Mouse (Mus musculus) spleen, adult 12 weeks (tissue): ENCODE measurements around the gene Alpk1.

Experiments
- DNase-seq: peaks from one replicate; pipeline ENCODE4 v3.0.0; 2022; ENCODE audit warnings: low spot score

Alpk1 gene

DNA sequence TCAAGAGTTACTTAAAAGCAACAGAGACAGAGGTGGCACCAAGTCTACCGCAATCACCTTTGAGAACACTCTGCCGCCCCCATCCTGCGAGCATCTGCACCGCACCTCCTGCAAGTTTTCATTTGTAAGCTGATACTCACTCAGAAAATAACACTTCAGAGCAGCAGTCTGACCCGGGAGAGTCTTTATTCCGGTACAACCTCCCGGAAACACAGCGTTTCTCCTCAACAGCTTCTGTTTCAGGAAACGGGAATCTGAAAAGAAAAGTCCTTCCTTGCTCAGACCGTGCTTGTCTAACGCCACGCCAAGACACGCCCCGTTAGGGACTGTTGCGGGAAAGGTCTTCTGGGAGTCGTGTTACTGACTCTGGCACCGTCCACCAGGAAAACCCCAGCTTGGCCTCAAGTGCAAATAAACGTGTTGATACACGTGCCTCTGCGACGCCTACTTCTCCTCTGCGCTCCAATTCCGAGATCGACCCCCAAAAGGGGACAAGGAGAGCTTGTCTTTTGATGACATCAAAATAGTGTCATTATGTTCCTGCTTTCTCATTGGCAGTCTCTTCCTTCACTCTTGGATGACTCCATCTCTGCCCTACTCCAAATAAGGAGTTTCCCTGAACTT lies at the start of gene Alpk1:
TSS of gene Alpk1 (minus strand) at position 507 of the 624 bp plus-strand sequence.
- peak; percentile 43 for DNase-seq

DNA sequence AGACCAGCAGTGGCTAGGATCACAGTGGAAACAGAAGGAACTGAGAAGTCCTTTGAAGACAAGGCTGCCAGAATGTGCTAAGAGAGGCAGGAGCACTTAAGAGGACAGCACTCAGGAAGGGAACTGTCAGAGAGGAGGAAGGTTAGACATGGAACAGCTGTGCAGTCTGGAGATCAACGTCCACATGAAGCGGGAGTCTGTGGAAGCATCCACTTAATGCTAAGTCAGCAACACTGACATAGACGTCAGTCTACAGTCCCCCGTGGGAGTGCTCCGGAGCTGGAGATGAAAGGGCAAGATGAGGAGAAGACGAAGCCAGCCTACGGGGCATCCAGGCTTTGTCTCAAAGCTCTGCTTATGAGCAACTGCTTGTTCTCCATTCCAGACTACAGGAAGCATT lies 46.8 kb upstream of the Alpk1 start:
- no peak for DNase-seq

DNA sequence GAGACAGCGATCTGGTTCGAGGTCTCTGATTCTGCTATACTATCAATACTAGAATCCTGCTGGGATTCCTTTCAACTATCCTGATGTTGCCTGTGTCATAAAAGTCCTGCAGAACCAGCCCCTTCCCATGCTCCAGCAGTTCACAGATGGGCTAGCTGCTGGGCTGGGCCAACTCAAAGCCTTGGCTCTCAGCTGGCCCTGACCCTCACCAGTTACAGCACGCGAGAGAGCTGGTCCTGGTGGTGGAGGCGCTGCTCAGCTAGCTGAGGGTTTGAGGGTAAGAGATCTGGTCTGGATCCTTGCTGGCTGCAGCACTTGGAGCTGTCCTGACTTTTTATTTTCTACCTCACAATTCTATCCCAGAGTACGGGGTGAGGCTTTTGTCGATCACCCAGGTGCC lies 46.2 kb upstream of the Alpk1 start:
- DNase-seq: no peak

DNA sequence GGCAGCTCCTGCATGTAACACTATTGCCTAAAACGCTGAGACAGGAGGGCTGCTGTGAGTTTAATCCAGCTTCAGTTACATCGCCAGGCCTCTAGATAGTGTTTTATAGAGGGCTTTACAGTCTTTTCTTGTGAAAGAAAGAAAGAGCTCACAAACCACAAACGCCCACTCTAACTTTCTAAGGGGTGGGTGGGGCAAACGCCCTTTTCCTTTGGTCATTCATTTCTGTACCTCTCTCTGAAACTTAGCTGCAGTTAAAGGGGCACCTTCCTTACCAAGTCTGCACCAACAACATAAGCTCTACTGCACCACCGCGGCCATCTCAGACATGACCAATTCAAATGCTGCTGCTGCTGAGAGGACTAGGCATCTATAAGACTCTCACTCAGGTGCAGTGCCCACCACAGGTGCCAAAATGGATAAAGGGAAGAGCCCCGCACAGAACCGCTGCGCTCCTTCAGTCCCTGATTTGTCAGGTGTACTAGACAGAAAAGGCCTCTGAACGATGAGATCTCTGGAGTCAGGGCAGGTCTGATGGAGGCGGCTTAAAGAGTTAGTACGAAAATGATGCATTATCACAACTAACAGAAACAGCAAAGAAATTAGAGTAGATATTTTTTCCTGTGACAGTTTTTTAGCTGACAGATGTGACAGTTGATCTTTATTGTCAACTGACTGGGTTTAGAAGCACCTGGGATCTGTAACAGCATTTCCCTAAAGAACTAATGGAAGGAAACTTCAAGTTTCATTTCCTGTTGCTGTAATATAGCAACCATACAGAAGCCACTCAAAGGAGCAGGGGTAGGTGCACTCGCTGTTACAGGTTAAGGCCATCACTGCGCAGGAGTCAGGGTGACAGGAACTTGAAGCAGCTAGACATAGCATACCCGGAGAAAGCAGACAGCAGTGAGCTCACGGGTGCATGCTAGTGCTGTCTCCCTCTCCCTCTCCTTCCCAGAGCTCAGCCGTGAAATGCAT lies 43.8 kb upstream of the Alpk1 start:
- peak; percentile 22 for DNase-seq

DNA sequence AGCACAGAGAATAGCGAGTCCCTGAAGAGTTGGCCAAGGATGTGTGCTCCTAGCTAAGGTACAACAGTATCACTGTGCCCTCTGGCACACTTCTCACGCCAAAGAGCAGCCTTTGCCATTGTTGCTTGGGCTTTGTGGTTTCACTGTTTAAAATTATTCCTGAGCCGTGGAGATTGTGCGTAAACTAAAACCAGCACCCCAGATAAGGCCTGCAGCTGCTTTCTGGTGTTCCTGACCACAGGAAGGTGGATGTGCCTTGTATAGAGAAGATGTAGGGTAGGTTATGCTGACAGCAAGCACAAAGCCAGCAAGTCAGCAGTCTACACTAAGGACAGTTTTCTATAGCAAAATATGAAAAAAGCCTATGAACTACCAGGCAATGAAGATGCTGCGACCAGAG lies 40.9 kb upstream of the Alpk1 start:
- no peak for DNase-seq

GRCm38 (mm10) chr3:127820400-127820799 lies 40.1 kb upstream of the Alpk1 start:
- DNase-seq: no peak

DNA sequence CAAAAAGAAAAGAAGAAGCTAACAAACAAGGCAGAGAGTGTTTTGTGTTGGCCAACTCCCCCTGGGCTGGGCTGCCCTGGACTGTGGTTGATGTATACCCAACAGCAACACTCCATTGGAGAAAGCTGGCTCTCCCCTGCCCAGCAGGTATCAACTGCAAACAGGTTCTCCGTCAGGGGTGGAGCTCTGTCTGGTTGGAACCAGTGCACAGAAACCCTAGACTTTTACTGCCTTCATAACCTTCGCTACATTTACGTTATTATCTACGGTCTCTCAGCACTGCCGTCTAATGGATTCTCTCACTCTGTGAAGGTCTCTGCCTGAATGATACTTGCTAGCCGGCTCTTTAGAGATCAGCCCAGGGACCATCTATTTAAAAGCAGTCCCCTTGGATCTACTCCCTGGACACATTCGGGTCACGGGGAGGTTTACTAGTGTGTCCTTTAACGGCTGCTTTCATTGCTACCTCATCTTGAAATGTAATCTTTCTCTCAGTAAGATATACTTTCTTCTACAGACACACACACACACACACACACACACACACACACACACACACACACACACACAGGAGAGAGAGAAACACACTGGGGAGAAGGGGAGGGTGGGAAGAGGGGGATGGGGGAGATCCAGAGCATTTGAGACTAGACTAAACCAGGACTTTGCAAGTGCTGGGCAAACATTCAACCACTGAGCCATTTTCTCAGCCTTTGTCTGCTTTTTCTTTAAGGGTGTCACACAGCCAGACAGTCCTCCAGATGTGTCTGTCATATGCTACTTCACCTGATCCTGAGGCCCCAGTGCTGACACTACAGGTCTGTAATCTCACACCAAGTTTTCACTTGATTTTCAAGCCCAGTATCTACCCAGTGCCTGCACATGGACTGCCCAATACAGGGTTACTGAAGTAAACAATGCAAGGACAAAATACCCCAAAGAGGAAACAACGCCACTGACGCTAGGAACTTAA lies 38.7 kb upstream of the Alpk1 start:
- DNase-seq: no peak

- DNase-seq: no peak
These were observed 36.9 kb upstream of the Alpk1 start for GRCm38 (mm10) chr3:127817120-127817683.

DNA sequence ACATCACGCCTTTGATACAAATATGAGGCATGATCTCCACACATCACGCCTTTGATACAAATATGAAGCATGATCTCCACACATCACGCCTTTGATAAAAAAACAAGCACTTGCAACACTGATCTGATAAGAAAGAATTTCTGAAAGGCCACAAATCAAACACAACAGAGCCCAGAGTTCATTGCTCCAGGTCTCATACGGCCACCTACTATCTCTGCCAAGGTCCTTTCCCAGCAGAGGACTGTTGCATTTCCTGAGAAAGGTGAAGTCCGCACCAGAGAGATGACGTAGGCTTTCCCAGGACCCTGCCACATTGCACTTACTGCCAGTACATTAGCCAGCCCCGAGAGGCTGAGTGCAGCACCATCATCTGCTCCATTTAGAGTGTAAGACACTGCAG lies 28.8 kb upstream of the Alpk1 start:
- DNase-seq: no peak

- DNase-seq: no peak
These were observed 27.5 kb upstream of the Alpk1 start for GRCm38 (mm10) chr3:127807846-127808245.

DNA sequence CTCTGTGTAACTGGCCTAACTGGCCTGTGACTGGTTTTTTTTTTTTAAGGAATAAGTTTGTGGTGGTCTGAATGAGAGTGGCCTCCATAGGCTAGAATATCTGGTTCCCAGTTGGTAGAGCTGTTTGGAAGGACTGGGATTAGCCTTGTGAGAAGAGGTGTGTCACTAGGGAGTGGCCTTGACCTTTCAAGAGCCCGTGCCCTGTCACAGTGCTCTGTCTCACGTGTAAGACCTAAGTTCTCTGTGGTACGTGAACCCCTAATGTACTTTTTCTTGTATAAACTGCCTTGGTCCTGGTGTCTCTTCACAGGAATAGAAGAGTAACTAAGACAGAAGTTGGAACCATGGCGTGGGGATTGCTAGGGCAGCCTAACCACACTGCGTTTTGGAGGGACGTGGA lies 25.7 kb upstream of the Alpk1 start:
- no peak for DNase-seq

- DNase-seq: no peak
These were observed 24.7 kb upstream of the Alpk1 start for GRCm38 (mm10) chr3:127805071-127805470.

DNA sequence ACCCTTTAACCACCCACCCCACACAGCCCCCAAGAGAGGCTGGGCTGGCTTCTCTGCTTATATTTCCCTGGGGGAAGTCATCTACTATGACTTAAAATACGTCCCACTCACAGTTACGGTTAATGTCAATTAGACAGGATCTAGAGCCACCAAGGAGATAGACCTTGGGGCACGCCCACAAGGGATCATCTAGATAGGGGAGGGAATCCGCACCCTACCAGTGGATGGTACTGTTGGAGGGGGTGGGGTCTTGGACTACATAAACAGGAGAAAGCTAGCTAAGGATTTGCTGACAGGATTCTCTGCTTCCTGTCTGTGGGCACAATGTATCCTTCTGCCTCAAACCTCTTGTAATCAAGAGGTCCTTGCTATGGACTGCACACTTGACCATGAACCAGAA lies 24.1 kb upstream of the Alpk1 start:
- DNase-seq: no peak

DNA sequence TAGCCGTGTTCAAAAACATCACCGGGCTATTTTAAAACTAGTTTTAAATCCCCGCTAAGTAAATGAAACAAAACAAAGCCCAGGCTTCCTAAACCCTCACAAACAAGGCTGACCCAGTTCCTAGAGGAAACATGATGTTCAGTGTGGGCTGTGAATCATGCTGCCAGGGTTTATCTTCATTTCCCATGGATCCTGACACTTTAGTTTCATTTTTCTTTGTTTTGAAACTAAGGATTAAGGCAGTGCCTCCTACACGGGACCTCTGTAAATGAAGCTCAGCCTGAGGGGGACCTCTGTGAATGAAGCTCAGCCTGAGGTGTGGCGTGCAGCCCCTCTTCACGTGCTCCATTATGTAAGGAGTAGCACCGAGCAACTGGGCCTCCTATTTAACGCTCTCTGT lies 22.5 kb upstream of the Alpk1 start:
- DNase-seq: no peak

- DNase-seq: no peak
These were observed 20.8 kb upstream of the Alpk1 start for GRCm38 (mm10) chr3:127801162-127801561.

- no peak for DNase-seq
These were observed 15.9 kb upstream of the Alpk1 start for GRCm38 (mm10) chr3:127796271-127796670.

GRCm38 (mm10) chr3:127795762-127796161 lies 15.4 kb upstream of the Alpk1 start:
- no peak for DNase-seq

DNA sequence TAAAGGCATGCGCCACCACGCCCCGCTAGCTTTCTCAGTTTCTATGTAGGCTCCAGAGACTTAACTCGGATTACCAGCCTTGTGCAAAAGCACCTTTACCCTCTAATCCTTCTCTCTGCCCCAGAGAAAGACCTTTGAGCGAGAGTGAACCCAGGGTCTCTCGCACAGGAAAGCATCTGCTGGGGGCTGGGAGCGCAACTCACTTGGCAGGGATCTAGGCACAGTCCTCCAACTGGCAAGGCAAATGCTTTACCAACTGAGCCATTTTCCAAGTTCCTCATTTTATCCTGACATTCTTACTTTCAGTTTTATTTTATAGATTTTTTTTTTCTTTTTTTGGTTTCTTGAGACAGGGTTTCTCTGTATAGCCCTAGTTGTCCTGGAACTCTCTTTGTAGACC lies 12.7 kb upstream of the Alpk1 start:
- no peak for DNase-seq

DNA sequence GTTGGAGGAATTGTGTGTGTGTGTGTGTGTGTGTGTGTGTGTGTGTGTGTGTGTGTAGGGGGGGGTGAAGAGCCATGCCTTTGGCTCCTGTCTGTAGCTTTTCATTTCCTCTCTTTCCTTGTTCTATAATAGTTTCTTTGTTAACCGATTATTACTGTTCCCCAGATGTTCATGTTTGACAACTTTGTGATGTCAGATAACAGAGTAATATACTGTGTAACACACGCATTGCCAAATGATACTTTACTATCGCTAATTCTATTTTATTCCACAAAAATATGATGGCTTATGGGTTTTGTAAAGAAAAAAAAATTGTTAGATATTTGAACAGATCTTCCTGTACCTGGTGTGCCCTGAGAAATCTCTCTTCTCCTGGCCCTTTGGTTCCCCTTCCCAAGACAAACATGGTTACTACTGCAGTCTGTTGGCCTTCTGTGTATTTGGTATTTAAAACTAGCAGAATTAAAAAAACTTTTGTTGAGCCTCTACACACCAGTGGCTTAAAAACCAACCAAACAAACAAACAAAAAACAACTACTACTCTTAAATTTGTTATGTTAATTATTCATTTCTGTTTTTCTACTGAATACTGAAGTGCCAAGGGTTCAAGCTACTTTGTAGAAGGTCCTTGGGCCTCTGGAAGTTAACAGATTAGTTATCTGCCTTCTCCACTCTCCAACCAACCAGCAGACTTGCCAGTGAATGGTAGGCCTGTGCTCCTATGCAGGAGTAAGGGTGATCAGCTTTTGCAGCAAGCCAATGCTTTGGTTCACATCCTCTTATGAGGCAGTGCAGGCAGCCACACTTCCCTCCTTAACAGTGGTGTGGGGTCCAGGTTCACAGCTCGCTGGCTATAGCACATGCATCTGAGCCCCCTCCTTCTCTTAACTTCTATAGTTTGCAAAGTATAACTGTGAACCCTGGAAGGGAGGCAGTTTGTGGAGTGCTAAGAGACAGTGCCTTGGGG lies 11.6 kb upstream of the Alpk1 start:
- DNase-seq: peak; percentile 48

DNA sequence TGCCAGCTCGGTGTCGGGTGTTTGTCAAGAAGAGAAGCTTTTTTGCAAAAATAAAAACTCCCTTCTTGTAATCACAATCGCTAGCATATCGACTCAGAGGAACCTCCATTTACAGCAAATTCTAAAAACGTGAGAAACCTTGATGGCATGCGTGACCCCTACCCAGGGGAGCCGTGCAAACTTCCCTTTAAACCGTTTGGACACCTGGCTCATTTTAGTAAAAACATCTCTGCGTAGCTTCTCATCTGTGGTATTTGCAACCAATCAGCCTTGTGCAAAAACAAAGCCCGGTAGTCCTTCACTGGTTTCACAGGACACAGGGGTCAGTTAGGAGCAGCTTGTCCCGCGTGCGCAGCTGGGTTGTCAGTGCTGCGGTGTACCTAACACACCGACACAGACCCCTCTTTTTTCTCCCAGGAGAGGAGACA lies 10.7 kb upstream of the Alpk1 start:
- peak; percentile 25 for DNase-seq
